ENCODE assay signal across 8 mouse cellular contexts in genomic region chr9:21197981-21198380, GRCm38 (mm10). TPM values are rescaled to one million over a fixed set of nuclear protein-coding genes. Genes with fewer than 3 reads are reported as not detected.
DNase-seq lines count a peak whose midpoint lies in the region; ATAC-seq and TF ChIP-seq lines count a peak whose summit lies in the region.

No protein-coding gene starts in this region.

- no peak overlapping the region for H3K9ac ChIP-seq in kidney, embryonic 16.5 days (replicated peaks; ENCODE audit: low read length)

- no peak for TF ChIP-seq POLR2A in kidney, adult 2 months (IDR thresholded peaks at IDR 0.05; ENCODE audit: low read depth, low read length)
- no peak for TF ChIP-seq POLR2A in olfactory bulb, adult 2 months (IDR thresholded peaks at IDR 0.05; ENCODE audit: insufficient read depth, low read depth, low read length)

- no peak overlapping the region for H3K27ac ChIP-seq in kidney, embryonic 16.5 days (ENCODE audit: low read length)
- no peak overlapping the region for H3K27ac ChIP-seq in kidney, adult 2 months (ENCODE audit: insufficient read depth, low read depth, low read length)
- H3K27ac ChIP-seq in olfactory bulb, adult 2 months (ENCODE audit: insufficient read depth, low read depth, low read length): peak overlapping the region; percentile 44

- TF ChIP-seq CTCF in kidney, adult 2 months (conservative IDR thresholded peaks at IDR 0.05; ENCODE audit: insufficient read depth, insufficient read length, low read depth, low read length): no peak
- TF ChIP-seq CTCF in olfactory bulb, adult 2 months (IDR thresholded peaks at IDR 0.05; ENCODE audit: insufficient read depth, low read depth, low read length): no peak

- peaks cover 18% of the 10 kb centered on the region for H3K4me1 ChIP-seq in kidney, embryonic 16.5 days (ENCODE audit: insufficient read depth, low read length)
- no peaks in the 10 kb centered on the region for H3K4me1 ChIP-seq in kidney, adult 2 months (ENCODE audit: control insufficient read depth, insufficient read depth, low read length)
- peaks cover 12% of the 10 kb centered on the region for H3K4me1 ChIP-seq in olfactory bulb, adult 2 months (ENCODE audit: control insufficient read depth, insufficient read depth, low read length)

- no peak for ATAC-seq in kidney, embryonic 16.5 days (ENCODE audit: low FRiP score, low TSS enrichment)

- peak overlapping the region; percentile 54; the same call in 1 of the 2 replicates for H3K4me2 ChIP-seq in kidney, embryonic 16.5 days (replicated peaks; ENCODE audit: low read depth, low read length)

- H3K36me3 ChIP-seq in kidney, embryonic 16.5 days (ENCODE audit: insufficient read depth, low read length): peaks cover 5% of the 10 kb centered on the region
- no peaks in the 10 kb centered on the region for H3K36me3 ChIP-seq in kidney, adult 2 months (ENCODE audit: control insufficient read depth, insufficient read depth, low read length)

- H3K27me3 ChIP-seq in kidney, embryonic 16.5 days (ENCODE audit: insufficient read depth, low read length): no peaks in the 10 kb centered on the region
- no peaks in the 10 kb centered on the region for H3K27me3 ChIP-seq in kidney, adult 2 months (replicated peaks; ENCODE audit: control insufficient read depth, insufficient read depth, low read length)

- no peaks in the 10 kb centered on the region for H3K9me3 ChIP-seq in kidney, embryonic 16.5 days (ENCODE audit: low read length)

- H3K4me3 ChIP-seq in kidney, embryonic 16.5 days (ENCODE audit: low read length): no peak overlapping the region
- no peak overlapping the region for H3K4me3 ChIP-seq in kidney, adult 2 months (ENCODE audit: insufficient read depth, low read depth, low read length)
- H3K4me3 ChIP-seq in olfactory bulb, adult 2 months (ENCODE audit: insufficient read depth, low read depth, low read length): peak overlapping the region; percentile 56

- 26% methylated on average over 4 of the region's 4 CpGs for WGBS in kidney, embryonic 16.5 days
- WGBS in kidney, adult 2 months: 59% methylated on average over 4 of the region's 4 CpGs
- WGBS in olfactory bulb, adult 2 months: 8% methylated on average over 4 of the region's 4 CpGs

- no peak for DNase-seq in kidney, adult 2 months
- DNase-seq in forelimb bud, embryonic 11.5 days (ENCODE audit: low read depth, low spot score): peak; percentile 42
- peak; percentile 64 to 78 for DNase-seq in left cerebral cortex, adult 9 months (ENCODE audit: low spot score in 2 of 2)
- DNase-seq in ovary, postnatal 10 days (ENCODE audit: low spot score): no peak
- DNase-seq in spleen, postnatal 10 days (ENCODE audit: low spot score in 2 of 2): no peak
- no peak for DNase-seq in kidney, adult 8-10 months

RNA-seq across cellular contexts. Expression of gene Pde4a, which starts 32.5 kb away (rescaled TPM):
- 14.3 and 15.3 TPM in 2 replicates for polyA plus RNA-seq in kidney, embryonic 16.5 days (2015; fragmentation: Nextera tagmentation; extraction: Ambion mirVana)
- polyA plus RNA-seq in kidney, adult 2 months (2012; rRNA removed): 7.8 and 9.0 TPM in 2 replicates
- not detected in 2 replicates for polyA plus RNA-seq in olfactory bulb, adult 2 months (2012; ENCODE audit: insufficient read depth, insufficient read length, low replicate concordance, missing spikeins)

RNA-seq across cellular contexts. Expression of gene Keap1, which starts 41.2 kb away (rescaled TPM):
- polyA plus RNA-seq in kidney, embryonic 16.5 days (2015; fragmentation: Nextera tagmentation; extraction: Ambion mirVana): 67.4 and 68.1 TPM in 2 replicates
- 42.8 and 52.4 TPM in 2 replicates for polyA plus RNA-seq in kidney, adult 2 months (2012; rRNA removed)
- not detected in 2 replicates for polyA plus RNA-seq in olfactory bulb, adult 2 months (2012; ENCODE audit: insufficient read depth, insufficient read length, low replicate concordance, missing spikeins)

RNA-seq across cellular contexts. Expression of gene Cdc37, which starts 48.2 kb away (rescaled TPM):
- 359 and 386 TPM in 2 replicates for polyA plus RNA-seq in kidney, embryonic 16.5 days (2015; fragmentation: Nextera tagmentation; extraction: Ambion mirVana)
- polyA plus RNA-seq in kidney, adult 2 months (2012; rRNA removed): 53.1 and 72.6 TPM in 2 replicates
- polyA plus RNA-seq in olfactory bulb, adult 2 months (2012; ENCODE audit: insufficient read depth, insufficient read length, low replicate concordance, missing spikeins): 282 TPM in 1 of 2 replicates, not detected in the other

RNA-seq across cellular contexts. Expression of gene S1pr5, which starts 50.3 kb away (rescaled TPM):
- polyA plus RNA-seq in kidney, embryonic 16.5 days (2015; fragmentation: Nextera tagmentation; extraction: Ambion mirVana): 0.13 and 0.14 TPM in 2 replicates
- polyA plus RNA-seq in kidney, adult 2 months (2012; rRNA removed): 0.38 and 0.39 TPM in 2 replicates
- polyA plus RNA-seq in olfactory bulb, adult 2 months (2012; ENCODE audit: insufficient read depth, insufficient read length, low replicate concordance, missing spikeins): not detected in 2 replicates

Comparison
In these comparisons a context has a peak if more than half of its experiments do, and no peak if none do; other contexts are left out.
1. DNase-seq: peak in forelimb bud, embryonic 11.5 days (single experiment) and left cerebral cortex, adult 9 months (2 of 2); none in kidney, adult 2 months (single experiment), ovary, postnatal 10 days (single experiment), spleen, postnatal 10 days (0 of 2) and kidney, adult 8-10 months (0 of 2).